Mouse (Mus musculus) mature B cell (primary cell): ENCODE data around the gene Zkscan17.
"Not testable (repeated sequence)": the region's sequence is repeated elsewhere in the genome, so short reads cannot be mapped to it uniquely, and the experiment has no call there.

Experiments
- in situ Hi-C: fragments of 300-500 bp; cut with MboI; formaldehyde crosslinking; loops from 2 replicates; pipeline ENCODE4 v1.14.3; 2019

The Zkscan17 gene

GRCm38 (mm10) chr11:59526472-59527080 lies at the start of gene Zkscan17:
Gene Zkscan17, minus strand, starts transcription at chr11:59526751.
- in situ Hi-C loops: no loop called here

GRCm38 (mm10) chr11:59576135-59576534 lies 49.6 kb upstream of the Zkscan17 start, which contains the start of gene Olfr222:
Gene Olfr222, minus strand, starts transcription at chr11:59576235.
- in situ Hi-C loops: not testable (repeated sequence)

GRCm38 (mm10) chr11:59575726-59576125 lies 49.2 kb upstream of the Zkscan17 start:
- in situ Hi-C loops: no loop called here

DNA sequence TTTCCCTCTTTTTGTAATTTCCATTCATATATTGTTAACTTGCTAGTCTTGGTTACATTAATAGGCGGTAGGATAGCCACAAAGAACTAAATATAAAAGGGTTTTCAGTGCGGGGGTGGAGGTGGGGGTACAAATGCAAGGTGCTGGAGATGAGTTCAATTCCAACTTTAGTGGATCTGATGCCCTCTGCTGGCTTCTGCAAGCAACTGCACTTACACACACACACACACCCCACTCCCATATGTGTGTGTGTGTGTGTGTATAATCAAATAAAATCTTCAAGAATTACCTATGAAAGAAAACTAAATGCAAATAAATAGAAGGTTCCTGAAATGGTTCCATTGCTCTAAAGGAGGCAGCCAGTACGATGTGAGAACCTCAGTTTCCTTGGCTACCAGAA lies 42.8 kb upstream of the Zkscan17 start:
- in situ Hi-C loops: no loop called here

GRCm38 (mm10) chr11:59562837-59563236 lies 36.3 kb upstream of the Zkscan17 start:
- in situ Hi-C loops: no loop called here

GRCm38 (mm10) chr11:59562336-59562735 lies 35.8 kb upstream of the Zkscan17 start:
- in situ Hi-C loops: no loop called here

- in situ Hi-C loops: no loop called here
These were observed 34.4 kb upstream of the Zkscan17 start for GRCm38 (mm10) chr11:59560906-59561305.

- in situ Hi-C loops: no loop called here
These were observed 28.0 kb upstream of the Zkscan17 start for GRCm38 (mm10) chr11:59554535-59554934.

DNA sequence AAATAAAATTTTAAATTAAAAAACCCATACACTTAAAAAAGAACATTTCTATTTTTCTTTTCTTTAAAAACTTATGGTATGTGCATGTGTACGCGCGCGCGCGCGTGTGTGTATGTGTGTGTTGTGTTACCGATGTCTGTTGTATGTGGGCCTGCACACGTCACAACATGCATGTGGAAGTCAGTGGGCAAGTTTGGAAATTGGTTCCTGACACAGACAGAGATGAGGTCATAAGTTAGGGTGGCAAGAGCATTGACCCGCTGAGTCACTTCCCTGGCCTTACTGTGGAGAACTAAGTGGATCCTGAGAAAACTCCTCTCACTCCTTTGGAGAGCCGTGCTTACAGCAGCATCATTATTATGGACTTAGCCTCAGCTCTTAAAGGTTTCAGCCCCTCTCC lies 27.6 kb upstream of the Zkscan17 start:
- in situ Hi-C loops: no loop called here

DNA sequence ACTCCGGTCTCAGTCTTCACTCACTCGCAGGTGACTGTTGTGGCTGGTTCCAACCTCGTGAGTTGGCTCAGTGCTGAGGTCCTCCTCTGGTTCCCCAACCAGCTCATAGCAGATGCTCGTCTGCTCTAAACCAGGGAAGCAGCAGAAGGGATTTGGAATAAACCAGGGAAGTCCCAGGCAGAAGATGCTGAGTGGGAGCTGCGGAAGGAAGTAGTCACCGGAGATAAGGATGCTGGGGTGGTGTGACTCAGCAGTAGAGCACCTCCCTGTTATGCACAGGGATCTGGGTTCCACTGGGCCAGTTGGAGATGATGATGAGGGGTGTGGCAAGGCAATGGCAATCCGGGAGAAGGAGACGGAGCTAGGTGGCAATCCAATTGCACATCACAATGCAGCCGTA lies 17.5 kb upstream of the Zkscan17 start:
- in situ Hi-C loops: no loop called here

DNA sequence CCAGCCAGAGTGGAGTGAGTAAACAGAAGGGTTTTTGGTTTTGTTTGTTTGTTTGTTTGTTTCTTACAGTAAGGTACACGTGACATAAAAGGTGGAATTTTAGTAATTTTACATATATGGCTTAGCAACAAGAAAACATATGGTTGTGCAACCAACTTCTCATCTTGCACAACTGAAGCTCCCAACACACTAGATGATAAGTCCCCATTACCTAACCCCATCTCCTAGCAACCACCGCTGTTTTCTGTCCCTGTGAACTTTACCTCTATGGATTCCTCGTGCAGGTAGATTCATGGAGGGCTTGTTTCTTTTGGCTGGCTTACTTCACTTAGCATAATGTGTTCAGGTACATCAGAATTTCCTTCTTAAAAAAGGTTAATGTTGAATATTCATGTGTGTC lies 16.8 kb upstream of the Zkscan17 start:
- in situ Hi-C loops: no loop called here

DNA sequence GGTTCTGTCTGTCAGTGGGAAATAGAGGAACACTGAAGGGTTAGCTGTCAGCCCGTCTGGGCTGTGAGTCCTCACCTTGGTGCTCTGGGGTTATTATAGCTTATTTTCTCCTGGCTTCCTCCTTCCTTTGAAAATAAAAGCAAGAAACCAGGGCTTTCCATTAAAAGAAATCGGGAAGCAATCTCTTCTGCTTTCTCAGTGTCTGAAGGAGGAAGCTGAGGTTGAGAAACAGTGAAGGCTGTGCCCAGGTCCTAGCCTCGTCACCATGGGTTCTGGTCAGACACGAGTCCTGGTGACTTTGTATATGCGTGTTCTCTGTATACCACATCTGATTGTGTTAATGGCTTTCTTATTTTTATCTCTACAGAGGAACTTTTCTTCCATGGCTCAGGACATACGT lies 15.9 kb upstream of the Zkscan17 start:
- in situ Hi-C loops: no loop called here

DNA sequence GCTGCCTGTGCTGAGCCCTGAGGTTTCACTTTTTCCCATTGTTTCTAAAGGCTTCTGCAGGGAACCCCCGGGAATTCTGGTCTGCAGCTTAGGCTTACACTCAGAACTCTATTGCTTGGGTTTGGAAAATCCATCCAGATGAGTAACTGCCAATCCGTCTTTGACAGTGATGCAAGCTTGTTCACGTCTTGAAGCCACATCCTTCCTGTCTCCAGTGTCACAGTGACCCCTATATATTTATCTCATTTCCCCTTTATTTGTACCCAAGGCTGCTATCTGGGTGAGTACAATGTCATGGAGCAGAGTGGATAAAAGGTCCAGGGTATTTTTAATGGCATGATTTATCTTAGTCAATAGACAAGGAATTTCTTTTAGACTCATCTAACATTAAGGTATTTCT lies 14.8 kb upstream of the Zkscan17 start, which contains the start of gene Nlrp3:
TSS of gene Nlrp3 (plus strand) at position 245 of the 400 bp plus-strand sequence.
- in situ Hi-C loops: no loop called here

GRCm38 (mm10) chr11:59540123-59540522 lies 13.6 kb upstream of the Zkscan17 start:
- in situ Hi-C loops: no loop called here

- in situ Hi-C loops: no loop called here
These were observed 11.8 kb upstream of the Zkscan17 start for GRCm38 (mm10) chr11:59538387-59538786.

GRCm38 (mm10) chr11:59537218-59538130 lies 10.9 kb upstream of the Zkscan17 start:
- in situ Hi-C loops: no loop called here

- in situ Hi-C loops: no loop called here
These were observed 5.0 kb upstream of the Zkscan17 start for GRCm38 (mm10) chr11:59531562-59531961.

DNA sequence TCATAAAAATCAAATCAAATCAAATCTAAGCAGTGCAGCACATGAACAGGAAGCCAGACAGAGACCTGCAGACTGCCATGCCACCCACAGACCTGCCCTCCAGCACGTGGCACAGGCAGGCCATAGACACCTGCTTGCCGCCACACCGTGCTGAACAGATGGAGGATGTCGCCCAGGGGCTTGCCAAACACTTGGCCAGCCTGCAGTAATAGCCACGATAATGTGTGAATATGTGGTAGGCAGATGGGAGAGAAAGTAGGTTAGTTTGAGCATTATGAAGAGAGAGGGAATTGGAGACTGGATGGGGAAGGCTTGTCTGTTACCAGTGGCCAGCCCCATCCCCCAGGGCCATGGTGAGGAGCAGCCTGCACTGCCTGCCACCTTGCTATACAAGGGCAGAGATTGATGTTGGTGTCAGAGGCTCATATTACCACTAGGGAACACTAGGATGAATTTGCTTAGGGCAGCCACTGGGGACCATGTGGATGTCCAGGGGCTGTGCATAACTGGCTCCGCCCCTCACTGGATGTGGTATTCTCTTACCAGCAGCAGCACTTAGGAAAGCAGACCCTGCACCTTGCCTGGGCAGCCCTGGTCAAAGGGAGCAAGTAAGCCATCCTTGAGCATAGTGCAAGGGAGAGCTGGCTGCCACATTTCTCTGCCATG lies 4.5 kb upstream of the Zkscan17 start:
- in situ Hi-C loops: no loop called here

- in situ Hi-C loops: no loop called here
These were observed 3.7 kb upstream of the Zkscan17 start for GRCm38 (mm10) chr11:59530221-59530620.

DNA sequence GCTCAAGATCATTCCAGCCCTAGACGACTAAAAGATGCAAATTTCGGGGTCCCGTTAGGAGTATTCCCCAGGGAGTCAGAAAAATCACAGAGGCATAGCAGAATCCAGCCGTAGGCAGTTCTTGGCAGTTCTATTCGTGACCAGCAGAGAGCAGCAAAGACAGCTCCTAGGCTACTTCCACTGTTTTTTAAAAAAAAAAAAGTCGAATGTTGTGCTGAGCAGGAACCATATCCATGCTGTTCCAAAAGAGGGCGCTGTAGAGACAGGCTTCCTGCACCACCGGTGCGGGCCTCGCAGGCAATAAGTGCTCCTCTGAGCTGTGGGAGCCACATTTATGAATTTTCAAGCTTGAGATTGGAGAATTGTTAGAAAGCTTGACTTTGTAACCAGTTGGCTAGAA lies 1.3 kb downstream of the Zkscan17 start:
- in situ Hi-C loops: no loop called here

- in situ Hi-C loops: no loop called here
These were observed 2.4 kb downstream of the Zkscan17 start for GRCm38 (mm10) chr11:59524150-59524549.

- in situ Hi-C loops: no loop called here
These were observed 6.6 kb downstream of the Zkscan17 start for GRCm38 (mm10) chr11:59519741-59520495.
